Mouse (Mus musculus) liver, postnatal 0 days (tissue): ENCODE measurements at regions not wholly inside any gene's neighbourhood (a gene's known extent, or its start where the extent isn't known, plus 50 kb on each side); places are given as distances from the start of the nearest gene placed in this dataset.

Experiments
- CTCF ChIP-seq: sonication (generic); IDR thresholded peaks from 2 replicates; pipeline ENCODE4 v1.5.1; 2016; ENCODE audit warnings: antibody characterized with exemption, low read depth
- EP300 ChIP-seq: IDR thresholded peaks from 2 replicates; pipeline ENCODE4 v1.6.1; 2016; ENCODE audit warnings: antibody characterized with exemption, low read depth, mild to moderate bottlenecking

- TF ChIP-seq EP300 = no peak
- TF ChIP-seq CTCF = no peak
Measured at GRCm38 (mm10) chr3:21949459-21949858, 127.0 kb upstream of the Tbl1xr1 start.
